Mouse (Mus musculus): ENCODE measurements around the gene Pcbp4.

Pcbp4 gene

GRCm38 (mm10) chr9:106453271-106454070 is at the start of gene Pcbp4:
Pcbp4 (plus strand) TSS chr9:106453291.
- peak; percentile 90 for DNase-seq

- DNase-seq: peak; percentile 56
These were observed 47.8 kb upstream of the Pcbp4 start for GRCm38 (mm10) chr9:106405275-106405674.

- no peak for DNase-seq
These were observed 46.5 kb upstream of the Pcbp4 start for GRCm38 (mm10) chr9:106406443-106407078.

- DNase-seq: no peak
These were observed 44.0 kb upstream of the Pcbp4 start for GRCm38 (mm10) chr9:106409096-106409495.

- no peak for DNase-seq
These were observed 42.9 kb upstream of the Pcbp4 start for GRCm38 (mm10) chr9:106410086-106410650.

GRCm38 (mm10) chr9:106411091-106411594 is 41.9 kb upstream of the Pcbp4 start:
- no peak for DNase-seq

- DNase-seq: no peak
These were observed 41.4 kb upstream of the Pcbp4 start for GRCm38 (mm10) chr9:106411729-106412128.

- DNase-seq: no peak
These were observed 40.9 kb upstream of the Pcbp4 start for GRCm38 (mm10) chr9:106412210-106412609.

- DNase-seq: no peak
These were observed 39.5 kb upstream of the Pcbp4 start for GRCm38 (mm10) chr9:106413606-106414005.

GRCm38 (mm10) chr9:106416826-106417225 is 36.3 kb upstream of the Pcbp4 start:
- no peak for DNase-seq

- DNase-seq: peak; percentile 84
These were observed 35.1 kb upstream of the Pcbp4 start for GRCm38 (mm10) chr9:106417841-106418625.

- DNase-seq: peak; percentile 77
These were observed 32.5 kb upstream of the Pcbp4 start for GRCm38 (mm10) chr9:106420608-106421007.

- DNase-seq: peak; percentile 42
These were observed 31.8 kb upstream of the Pcbp4 start for GRCm38 (mm10) chr9:106421033-106421864.

- DNase-seq: peak; percentile 93
These were observed 31.3 kb upstream of the Pcbp4 start for GRCm38 (mm10) chr9:106421865-106422160.

GRCm38 (mm10) chr9:106428719-106429220 is 24.3 kb upstream of the Pcbp4 start:
- DNase-seq: no peak

- peak; percentile 96 for DNase-seq
These were observed 23.7 kb upstream of the Pcbp4 start, which contains the start of gene Rpl29 for GRCm38 (mm10) chr9:106429221-106430014. Rpl29 (plus strand) TSS chr9:106429454.

- no peak for DNase-seq
These were observed 23.2 kb upstream of the Pcbp4 start for GRCm38 (mm10) chr9:106430015-106430264.

- no peak for DNase-seq
These were observed 19.7 kb upstream of the Pcbp4 start for GRCm38 (mm10) chr9:106433389-106433788.

- no peak for DNase-seq
These were observed 16.5 kb upstream of the Pcbp4 start for GRCm38 (mm10) chr9:106436566-106436965.

- DNase-seq: no peak
These were observed 10.4 kb upstream of the Pcbp4 start for GRCm38 (mm10) chr9:106442680-106443079.

- no peak for DNase-seq
These were observed 8.3 kb upstream of the Pcbp4 start for GRCm38 (mm10) chr9:106444836-106445235.
